Mouse (Mus musculus): ENCODE data around the gene Slc25a19. TPM values are rescaled to one million over a fixed set of nuclear protein-coding genes. Genes with fewer than 3 reads are reported as not detected.

Slc25a19 gene
- 48.1 TPM for total RNA-seq (2023)

DNA sequence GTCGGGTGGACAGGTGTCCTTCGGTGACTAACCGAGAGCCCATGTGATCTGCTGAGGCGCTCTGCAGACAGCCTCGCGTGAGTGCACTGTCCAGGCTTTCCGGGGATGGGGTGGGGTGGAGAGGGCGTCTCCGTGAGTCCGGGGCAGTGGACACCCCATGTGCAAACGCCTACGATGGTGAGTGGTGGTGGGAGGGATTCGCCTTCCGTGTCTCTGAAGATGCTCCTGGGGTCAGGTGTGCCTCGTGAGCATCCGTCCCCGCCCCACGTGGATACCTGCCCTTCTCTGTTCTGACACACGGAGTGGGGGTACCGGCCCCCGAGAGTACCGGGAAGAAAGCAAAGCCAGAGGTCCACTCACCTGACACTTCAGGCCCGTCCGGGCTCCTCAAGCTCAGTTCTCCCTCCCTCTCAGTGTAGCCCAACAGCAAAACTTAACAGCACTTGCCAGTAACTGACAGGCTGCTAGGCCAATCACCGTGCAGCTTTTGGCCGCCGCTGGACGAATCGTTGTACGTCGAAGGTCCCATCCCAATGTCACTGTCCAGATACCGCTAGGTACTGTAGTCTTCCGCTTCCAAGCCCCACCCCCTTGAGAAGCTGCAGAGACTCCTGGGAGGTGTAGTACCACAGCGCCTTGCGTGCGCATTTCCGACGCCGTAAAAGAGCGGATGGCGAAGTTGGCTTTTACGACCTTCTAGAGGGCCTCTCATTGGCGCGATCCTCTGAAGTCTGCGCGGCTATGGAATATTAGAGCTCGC is at the start of gene Slc25a19:
TSS of gene Slc25a19 (minus strand) at position 591 of the 760 bp plus-strand sequence.

DNA sequence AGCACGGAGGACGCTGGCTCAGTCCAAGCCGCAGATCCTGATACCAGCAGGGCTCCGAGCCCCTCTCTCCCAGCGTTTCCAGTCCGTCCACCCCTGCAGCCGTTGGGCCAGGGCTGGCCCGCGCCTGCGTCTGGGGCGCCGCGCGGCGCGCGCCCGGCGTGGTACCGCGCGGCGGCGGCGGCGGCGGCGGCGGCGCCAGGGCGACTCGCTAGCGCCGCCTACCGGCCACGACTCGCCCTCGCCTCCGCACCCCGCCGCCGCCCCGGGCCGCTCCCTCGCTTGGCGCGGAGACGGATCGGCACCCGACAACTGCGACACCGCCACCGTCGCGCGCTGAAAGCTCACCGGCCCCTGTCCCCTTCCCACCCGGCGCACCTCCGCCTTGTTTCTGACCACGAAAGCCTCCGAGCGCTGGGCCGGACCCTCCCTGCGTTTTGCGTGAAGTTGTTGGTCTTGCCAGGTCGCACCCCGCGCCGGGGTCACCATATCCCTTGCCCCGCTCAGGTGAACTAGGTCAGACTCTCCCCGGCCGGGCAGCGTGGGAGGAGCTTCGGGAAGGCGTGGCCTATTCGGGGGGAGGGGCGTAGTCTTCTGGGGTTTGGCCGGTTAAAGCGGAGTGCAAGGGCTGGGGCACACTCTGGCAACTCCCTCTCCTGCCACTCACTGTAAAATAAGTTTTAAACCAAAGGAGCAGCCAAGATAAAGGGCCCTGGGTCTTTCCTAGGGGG is 15.5 kb downstream of the Slc25a19 start, which contains the start of gene Mif4gd:
TSS of gene Mif4gd (minus strand) at position 560 of the 728 bp plus-strand sequence.

DNA sequence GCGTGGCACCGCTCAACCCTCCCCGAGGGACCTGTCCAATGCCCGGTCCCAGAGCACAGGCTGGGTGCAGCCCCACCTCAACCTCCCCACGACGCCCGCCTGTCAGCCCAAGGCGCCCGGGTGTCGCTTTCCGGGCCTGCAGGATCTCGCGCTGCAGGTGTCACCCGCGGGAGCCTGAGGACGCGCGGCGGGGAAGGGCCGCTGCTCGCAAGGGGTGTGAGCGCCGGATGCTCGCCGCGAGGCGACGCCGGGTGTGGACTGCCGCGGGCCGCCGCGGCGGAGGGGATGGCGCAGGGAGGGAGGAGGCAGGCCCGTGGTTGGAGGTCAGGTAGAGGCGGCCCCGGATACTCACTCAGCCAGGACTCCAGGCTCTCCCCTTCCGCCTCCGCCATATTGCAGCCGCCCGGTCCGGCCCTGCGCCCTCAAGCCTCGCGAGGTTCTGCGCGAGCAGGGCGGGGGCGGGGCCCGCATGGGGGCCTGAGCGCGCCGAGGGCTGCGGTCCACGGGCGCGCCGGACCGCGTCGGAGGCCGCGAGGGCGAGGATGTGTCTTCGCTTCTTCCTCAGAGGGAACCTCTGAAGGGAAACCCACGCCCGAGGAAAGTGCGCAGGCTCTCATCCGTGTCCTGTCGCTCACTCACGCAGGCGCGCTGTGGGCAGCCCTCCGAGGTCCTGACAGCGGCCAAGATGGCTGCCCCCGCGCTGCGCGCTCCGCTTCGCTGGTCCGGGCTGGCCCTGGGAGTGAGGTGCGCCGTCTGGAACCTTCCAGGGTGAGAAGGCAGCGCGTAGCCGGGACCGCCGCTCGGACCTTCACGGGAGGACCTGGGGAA is 24.4 kb downstream of the Slc25a19 start, which contains the start of the genes Mrps7 and Gga3:
TSS of gene Mrps7 (plus strand) at position 450 of the 828 bp plus-strand sequence.
TSS of gene Gga3 (minus strand) at position 576 of the 828 bp plus-strand sequence.

Other genes starting within 250 kb of the Slc25a19 start
- gene Cdr2l, start 246.4 kb downstream of the Slc25a19 start, total RNA-seq (2023), result 3.3 TPM
- gene Mrpl58, start 224.5 kb downstream of the Slc25a19 start, total RNA-seq (2023), result 129 TPM
- 249 TPM for gene Atp5h, start 208.3 kb downstream of the Slc25a19 start, total RNA-seq (2023)
- 47.0 TPM for gene Kctd2, start 208.2 kb downstream of the Slc25a19 start, total RNA-seq (2023)
- gene Trim80, start 187.8 kb downstream of the Slc25a19 start, total RNA-seq (2023), result not detected
- gene Slc16a5, start 165.8 kb downstream of the Slc25a19 start, total RNA-seq (2023), result 23.5 TPM
- 44.8 TPM for gene Armc7, start 152.6 kb downstream of the Slc25a19 start, total RNA-seq (2023)
- gene Nt5c, start 136.4 kb downstream of the Slc25a19 start, total RNA-seq (2023), result 116 TPM
- gene Jpt1, start 113.9 kb downstream of the Slc25a19 start, total RNA-seq (2023), result 225 TPM
- gene Sumo2, start 92.0 kb downstream of the Slc25a19 start, total RNA-seq (2023), result 234 TPM
- 67.9 TPM for gene Nup85, start 63.9 kb downstream of the Slc25a19 start, total RNA-seq (2023)
- gene Mrps7, start 24.4 kb downstream of the Slc25a19 start, total RNA-seq (2023), result 33.5 TPM
- 135 TPM for gene Gga3, start 24.2 kb downstream of the Slc25a19 start, total RNA-seq (2023)
- gene Mif4gd, start 15.3 kb downstream of the Slc25a19 start, total RNA-seq (2023), result 65.7 TPM
- gene Grb2, start 80.3 kb upstream of the Slc25a19 start, total RNA-seq (2023), result 108 TPM
- 74.2 TPM for gene Tmem94, start 137.1 kb upstream of the Slc25a19 start, total RNA-seq (2023)
- gene Caskin2, start 185.3 kb upstream of the Slc25a19 start, total RNA-seq (2023), result 2.9 TPM
- 23.2 TPM for gene Tsen54, start 186.4 kb upstream of the Slc25a19 start, total RNA-seq (2023)
- gene Llgl2, start 195.8 kb upstream of the Slc25a19 start, total RNA-seq (2023), result 37.2 TPM
- gene Myo15b, start 230.1 kb upstream of the Slc25a19 start, total RNA-seq (2023), result not detected

All from CD8-positive naive resting alpha-beta T cell, adult 57 days (primary cell).